Mouse (Mus musculus) activated CD4-positive, CD25-positive, alpha-beta regulatory T cell, adult 9 weeks (primary cell): ENCODE measurements around the gene Tmem201. TPM values are rescaled to one million over a fixed set of nuclear protein-coding genes. Genes with fewer than 3 reads are reported as not detected.

Experiments used
- polyA plus RNA-seq: library from polyadenylated mRNA; unstranded; fragments of 100-300 nt; shearing (Covaris generic); gene quantifications from one replicate; pipeline ENCODE4 v1.2.1, GENCODE M21; 2017

The Tmem201 gene
- polyA plus RNA-seq = 6.3 TPM

DNA sequence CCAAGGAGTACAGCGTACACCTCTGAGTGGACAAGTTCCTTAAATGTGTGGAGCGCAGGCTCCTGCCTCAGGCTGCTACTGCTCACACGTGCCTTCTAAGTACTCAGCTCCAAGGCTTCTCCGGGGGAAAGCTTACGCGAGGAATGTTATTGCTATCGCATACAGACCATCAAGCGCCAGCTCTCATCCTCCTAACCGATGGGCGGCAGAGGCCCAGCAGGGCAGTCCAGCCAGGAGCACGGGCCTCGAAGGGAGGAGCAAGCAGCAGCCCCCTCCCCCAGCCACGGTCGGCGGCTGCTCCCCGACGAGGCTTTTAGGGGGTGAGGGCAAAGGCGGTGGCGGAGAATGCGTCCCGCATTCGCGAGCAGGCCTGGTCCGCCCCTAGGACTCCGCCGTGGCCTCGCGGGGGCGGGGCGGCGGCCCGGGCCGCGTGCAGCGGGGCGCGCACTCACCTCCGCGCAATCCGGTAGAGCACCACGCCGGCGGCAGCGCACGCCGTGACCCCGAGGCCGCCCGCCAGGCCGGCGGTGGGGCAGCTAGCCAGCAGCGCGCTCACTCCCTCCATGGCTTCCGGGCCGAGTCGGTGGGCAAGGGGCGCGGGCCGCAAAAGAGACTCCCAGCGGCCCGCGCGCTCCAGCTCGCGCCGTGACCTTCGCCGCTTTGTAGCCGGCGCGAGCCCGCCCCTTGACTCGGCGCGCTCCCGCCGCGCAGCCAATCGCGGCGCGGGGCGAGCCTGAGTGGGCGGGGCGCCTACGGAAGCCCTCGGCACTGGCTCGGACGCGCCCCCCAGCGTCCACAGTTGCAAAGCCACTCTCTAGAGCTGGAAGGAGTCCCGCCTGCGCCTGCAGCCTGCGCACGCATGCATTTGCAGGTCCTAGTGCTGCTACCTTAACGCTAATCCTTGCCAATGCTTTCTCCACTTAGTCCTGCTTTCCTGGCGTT, at the start of gene Tmem201:
TSS of gene Tmem201 (minus strand) at position 662 of the 942 bp plus-strand sequence.

DNA sequence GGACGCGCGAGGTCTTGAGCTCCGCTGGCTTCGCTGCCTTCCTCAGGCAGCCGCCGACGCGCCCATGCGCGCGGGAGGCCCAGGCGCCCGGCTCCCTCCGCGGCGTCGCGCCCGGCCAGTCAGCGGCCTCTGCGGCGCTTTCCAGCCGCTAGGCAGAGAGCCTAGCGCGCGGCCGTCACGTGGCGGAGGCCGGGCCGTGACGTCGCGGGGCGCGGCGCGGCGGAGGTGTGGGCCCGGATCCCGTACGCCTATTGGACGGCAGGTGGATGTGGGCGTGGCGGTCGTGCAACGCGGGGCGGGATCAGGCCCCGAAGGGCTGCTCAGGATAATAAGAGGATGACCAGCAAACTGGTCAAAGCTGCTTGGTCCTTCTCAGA, 36.2 kb upstream of the Tmem201 start, which contains the start of gene Slc25a33:
TSS of gene Slc25a33 (minus strand) at position 184 of the 377 bp plus-strand sequence.

DNA sequence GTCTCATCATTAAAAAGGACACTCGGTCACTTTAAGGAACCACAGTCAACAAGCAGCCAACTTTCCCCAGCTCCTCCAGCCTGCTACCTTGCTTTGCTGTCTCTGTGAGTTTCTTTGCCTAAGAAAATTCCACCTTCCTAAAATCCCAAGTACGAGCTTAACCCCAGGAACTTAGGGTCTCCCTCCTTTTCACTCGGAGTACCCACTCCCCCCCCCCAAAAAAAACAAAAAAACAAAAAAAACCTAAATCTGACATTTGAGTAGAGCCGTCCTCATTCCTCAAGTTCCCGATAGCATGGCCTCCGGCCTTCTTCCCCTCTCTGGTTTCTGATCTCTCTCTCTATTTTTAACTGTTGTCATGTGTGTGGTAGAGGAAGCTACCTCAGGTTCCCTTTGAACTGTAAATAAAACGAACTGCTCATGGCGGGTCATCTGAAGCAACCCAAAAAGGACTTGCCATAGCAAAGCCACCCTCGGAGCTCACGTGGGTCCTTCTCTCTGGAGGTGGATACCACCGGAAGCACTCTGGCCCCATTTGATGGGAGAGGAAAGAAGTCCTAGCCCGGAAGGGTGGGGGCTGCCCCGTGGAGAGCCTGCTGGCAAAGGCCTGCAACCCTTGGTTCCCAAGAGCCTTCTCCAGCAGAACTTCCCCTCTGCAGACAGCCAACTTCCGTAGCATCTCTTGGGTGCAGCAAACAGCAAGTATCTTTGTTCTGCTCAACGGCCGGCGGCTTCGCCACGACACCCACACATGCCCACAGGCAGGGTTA, 35.4 kb downstream of the Tmem201 start, which contains the start of gene Pik3cd:
TSS of gene Pik3cd (minus strand) at position 362 of the 770 bp plus-strand sequence.

Other genes starting within 250 kb of the Tmem201 start
- gene Ctnnbip1, start 219.8 kb downstream of the Tmem201 start, polyA plus RNA-seq = 0.38 TPM
- gene Clstn1, start 151.6 kb downstream of the Tmem201 start, polyA plus RNA-seq = 2.9 TPM
- gene Pik3cd, start 35.5 kb downstream of the Tmem201 start, polyA plus RNA-seq = 372 TPM
- gene Slc25a33, start 36.2 kb upstream of the Tmem201 start, polyA plus RNA-seq = 5.2 TPM
- 7.8 TPM for gene Spsb1, start 217.0 kb upstream of the Tmem201 start, polyA plus RNA-seq